8 mouse cellular contexts compared by ENCODE assay signal in the genomic region with DNA sequence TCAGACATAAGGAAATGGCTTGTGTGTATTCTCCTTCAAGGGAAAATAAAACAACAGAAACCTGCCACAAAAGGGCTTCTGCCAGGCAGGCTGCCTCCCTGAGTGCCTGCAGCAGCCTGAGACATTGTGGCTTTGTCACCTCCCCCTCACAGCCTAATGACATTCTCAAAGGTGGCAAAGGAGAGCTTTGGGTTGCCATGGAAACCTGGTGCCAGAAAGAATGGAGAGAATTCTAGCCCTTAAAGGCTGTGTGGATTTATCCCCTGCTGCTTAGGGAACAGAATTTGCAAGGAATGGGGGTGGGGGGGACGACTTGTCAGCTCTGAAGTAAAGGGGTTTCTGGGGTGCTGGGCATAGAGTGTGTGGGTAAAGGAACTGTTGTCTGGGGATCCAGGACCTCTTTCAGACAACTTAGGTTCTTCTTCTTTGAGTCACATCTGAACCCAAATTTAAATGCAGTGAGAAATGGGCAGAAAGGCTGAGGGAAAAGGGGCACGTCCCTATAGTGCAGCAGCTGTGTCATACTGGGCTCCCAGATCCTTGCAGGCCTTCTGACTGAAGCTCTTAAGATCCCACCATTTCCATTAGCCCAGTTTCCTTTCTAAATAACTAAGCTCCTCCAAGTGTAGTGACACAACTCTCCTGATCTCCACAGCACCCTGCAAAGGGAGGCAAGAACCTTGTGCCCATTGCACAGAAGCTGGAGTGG.
DNase-seq lines count a peak whose midpoint lies in the region; ATAC-seq and TF ChIP-seq lines count a peak whose summit lies in the region.

No protein-coding gene starts in this region.

- H3K4me2 ChIP-seq in embryonic facial prominence, embryonic 14.5 days (ENCODE audit: low read depth, low read length) = no peak overlapping the region
- no peak overlapping the region for H3K4me2 ChIP-seq in liver, embryonic 11.5 days

- no peaks in the 10 kb centered on the region for H3K36me3 ChIP-seq in embryonic facial prominence, embryonic 14.5 days (ENCODE audit: control insufficient read depth, insufficient read depth, low read length)
- H3K36me3 ChIP-seq in liver, embryonic 11.5 days (ENCODE audit: control insufficient read depth, insufficient read depth, low read length) = no peaks in the 10 kb centered on the region

- TF ChIP-seq POLR2A in olfactory bulb, adult 2 months (IDR thresholded peaks at IDR 0.05; ENCODE audit: insufficient read depth, low read depth, low read length) = no peak

- peak; percentile 85 for ATAC-seq in embryonic facial prominence, embryonic 14.5 days (ENCODE audit: low read depth)
- no peak for ATAC-seq in liver, embryonic 11.5 days (replicated peaks; ENCODE audit: low FRiP score)
- no peak for ATAC-seq in monocyte, adult 5-6 weeks (replicated peaks; ENCODE audit: insufficient number of reproducible peaks, low FRiP score, low TSS enrichment, poor library complexity, severe bottlenecking)

- 27% methylated on average over 2 of the region's 2 CpGs for WGBS in embryonic facial prominence, embryonic 14.5 days
- WGBS in olfactory bulb, adult 2 months = 13% methylated on average over 2 of the region's 2 CpGs
- 57% methylated on average over 2 of the region's 2 CpGs for WGBS in liver, embryonic 11.5 days

- DNase-seq in right cerebral cortex, adult 2 months (ENCODE audit: low spot score in 2 of 2) = peak; percentile 51 to 72
- DNase-seq in right cerebral cortex, postnatal 14 days = no peak
- DNase-seq in embryonic facial prominence, embryonic 14.5 days (ENCODE audit: low spot score) = peak; percentile 80
- peak; percentile 26 to 50 for DNase-seq in left cerebral cortex, adult 18-20 months (ENCODE audit: low spot score in 2 of 2)
- DNase-seq in liver, embryonic 11.5 days (ENCODE audit: low spot score) = no peak
- DNase-seq in spleen, postnatal 4 days (ENCODE audit: low spot score in 2 of 2) = no peak

- H3K27ac ChIP-seq in embryonic facial prominence, embryonic 14.5 days (replicated peaks; ENCODE audit: low read depth, low read length) = no peak overlapping the region
- peak overlapping the region; percentile 72 for H3K27ac ChIP-seq in olfactory bulb, adult 2 months (ENCODE audit: insufficient read depth, low read depth, low read length)
- no peak overlapping the region for H3K27ac ChIP-seq in liver, embryonic 11.5 days (ENCODE audit: low read depth, low read length)

- no peaks in the 10 kb centered on the region for H3K27me3 ChIP-seq in embryonic facial prominence, embryonic 14.5 days (replicated peaks; ENCODE audit: control insufficient read depth, insufficient read depth, low read length)
- no peaks in the 10 kb centered on the region for H3K27me3 ChIP-seq in liver, embryonic 11.5 days (replicated peaks; ENCODE audit: control insufficient read depth, insufficient read depth, low read length)

- H3K9me3 ChIP-seq in embryonic facial prominence, embryonic 14.5 days (ENCODE audit: control insufficient read depth, low read length) = no peaks in the 10 kb centered on the region
- no peaks in the 10 kb centered on the region; the same call in 1 of the 2 replicates for H3K9me3 ChIP-seq in liver, embryonic 11.5 days (ENCODE audit: control insufficient read depth, low read length)

- no peaks in the 10 kb centered on the region for H3K4me1 ChIP-seq in embryonic facial prominence, embryonic 14.5 days (ENCODE audit: control insufficient read depth, insufficient read depth, low read length)
- H3K4me1 ChIP-seq in olfactory bulb, adult 2 months (ENCODE audit: control insufficient read depth, insufficient read depth, low read length) = peaks cover 32% of the 10 kb centered on the region
- H3K4me1 ChIP-seq in liver, embryonic 11.5 days (replicated peaks; ENCODE audit: control insufficient read depth, insufficient read depth, low read length) = no peaks in the 10 kb centered on the region

- no peak for TF ChIP-seq CTCF in olfactory bulb, adult 2 months (IDR thresholded peaks at IDR 0.05; ENCODE audit: insufficient read depth, low read depth, low read length)

- H3K9ac ChIP-seq in embryonic facial prominence, embryonic 14.5 days (ENCODE audit: low read depth, low read length) = no peak overlapping the region
- no peak overlapping the region for H3K9ac ChIP-seq in liver, embryonic 11.5 days (ENCODE audit: low read depth, low read length)

- H3K4me3 ChIP-seq in embryonic facial prominence, embryonic 14.5 days (ENCODE audit: low read depth, low read length) = no peak overlapping the region
- no peak overlapping the region for H3K4me3 ChIP-seq in olfactory bulb, adult 2 months (ENCODE audit: insufficient read depth, low read depth, low read length)
- no peak overlapping the region for H3K4me3 ChIP-seq in liver, embryonic 11.5 days (ENCODE audit: low read depth, low read length)

Comparison
In these comparisons a context has a peak if more than half of its experiments do, and no peak if none do; other contexts are left out.
1. DNase-seq: peak in right cerebral cortex, adult 2 months (2 of 2), embryonic facial prominence, embryonic 14.5 days (single experiment) and left cerebral cortex, adult 18-20 months (2 of 2); none in right cerebral cortex, postnatal 14 days (single experiment), liver, embryonic 11.5 days (single experiment) and spleen, postnatal 4 days (0 of 2).